Mouse (Mus musculus): ENCODE results near the gene 1700013G24Rik. TPM values are rescaled to one million over a fixed set of nuclear protein-coding genes. Genes with fewer than 3 reads are reported as not detected.
A peak's percentile ranks its signal among the peaks of the same experiment; 100 is the strongest.
"Not testable (repeated sequence)": the region's sequence is repeated elsewhere in the genome, so short reads cannot be mapped to it uniquely, and the experiment has no call there.

Gene 1700013G24Rik
- not detected for total RNA-seq (2022)

DNA sequence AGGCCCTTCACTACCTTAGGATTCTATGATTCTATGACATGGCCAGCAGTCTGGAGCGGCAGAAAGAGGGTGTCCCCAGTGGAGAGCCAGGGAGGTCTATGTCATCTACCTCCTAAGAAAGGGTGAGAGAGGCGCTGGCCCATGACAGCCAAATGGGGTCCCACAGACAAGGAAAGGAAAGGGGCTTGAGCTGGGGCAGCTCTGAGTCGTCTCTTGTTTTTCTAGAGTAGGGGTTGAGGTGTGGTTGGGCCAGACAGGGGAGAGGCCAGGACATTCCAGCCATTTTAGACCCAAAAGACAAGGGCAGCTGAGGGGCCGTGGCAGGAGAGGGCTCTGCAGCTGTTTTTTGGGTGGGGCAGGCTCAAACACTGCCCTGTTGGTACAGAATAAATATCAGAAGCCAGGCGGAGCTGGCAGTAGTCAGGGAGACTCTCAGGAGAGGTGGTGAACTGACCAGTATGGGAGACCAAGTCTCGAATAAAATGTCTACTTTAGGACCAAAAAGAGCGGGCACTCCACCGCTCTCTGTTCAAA, at the start of gene 1700013G24Rik:
Gene 1700013G24Rik (plus strand): TSS at position 51 of the 534 bp plus-strand sequence.
- no peak for DNase-seq (ENCODE audit: low spot score in 2 of 2)

DNA sequence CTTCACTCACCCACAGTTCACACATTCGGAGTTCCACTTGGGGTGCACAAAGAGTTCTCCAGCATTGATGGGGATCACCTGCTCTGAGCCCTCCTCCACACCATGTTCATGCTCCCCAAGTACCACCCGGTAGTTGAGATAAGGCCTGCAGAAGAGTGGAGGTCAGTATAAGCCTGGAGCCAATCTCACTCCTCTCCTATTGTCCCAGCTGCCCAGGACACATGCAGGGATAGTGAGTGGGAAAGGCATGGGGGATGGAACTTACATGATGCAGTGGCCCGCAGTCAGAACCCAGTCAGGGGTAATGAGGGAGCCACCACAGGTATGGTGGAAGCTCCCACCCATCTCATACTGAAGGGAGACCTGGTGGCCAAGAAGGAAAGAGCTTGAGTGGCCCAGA, 47.5 kb upstream of the 1700013G24Rik start:
- no peak for DNase-seq (ENCODE audit: low spot score in 2 of 2)

- DNase-seq (ENCODE audit: low spot score in 2 of 2) = no peak
Measured at GRCm38 (mm10) chr4:137409691-137410090, 43.4 kb upstream of the 1700013G24Rik start, which contains the start of gene Cela3a. Gene Cela3a (minus strand): TSS chr4:137409791.

DNA sequence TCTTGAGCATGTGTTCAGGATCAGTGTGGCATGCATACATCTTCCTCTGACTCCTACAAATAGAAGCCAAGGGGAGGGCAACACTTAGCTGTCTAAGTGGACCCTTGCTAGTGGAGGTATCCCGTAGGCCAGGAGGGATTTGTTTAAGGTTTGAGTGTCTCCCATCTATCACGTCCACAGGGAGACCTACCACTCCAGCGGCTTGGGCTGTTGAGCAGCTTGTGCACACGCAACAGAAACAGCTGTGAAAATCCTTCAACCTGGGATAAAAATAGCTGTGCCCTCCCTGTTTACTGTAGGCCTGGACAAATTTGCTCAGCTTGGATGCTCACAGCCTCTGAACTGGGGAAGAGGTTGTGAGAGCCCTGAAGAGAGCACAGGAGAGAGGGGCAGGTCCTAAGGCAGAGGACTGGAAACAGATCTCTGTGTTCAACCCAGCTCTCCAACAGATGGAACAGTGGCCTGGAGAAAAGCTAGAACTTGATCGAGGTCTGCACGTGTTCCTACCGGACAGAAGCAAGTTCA, 40.8 kb upstream of the 1700013G24Rik start:
- DNase-seq (ENCODE audit: low spot score in 2 of 2) = peak in 1 of 2 experiments; percentile 26

- no peak for DNase-seq (ENCODE audit: low spot score in 2 of 2)
Measured at GRCm38 (mm10) chr4:137414936-137415335, 38.1 kb upstream of the 1700013G24Rik start.

GRCm38 (mm10) chr4:137417712-137418564, 35.1 kb upstream of the 1700013G24Rik start:
- no peak for DNase-seq (ENCODE audit: low spot score in 2 of 2)

DNA sequence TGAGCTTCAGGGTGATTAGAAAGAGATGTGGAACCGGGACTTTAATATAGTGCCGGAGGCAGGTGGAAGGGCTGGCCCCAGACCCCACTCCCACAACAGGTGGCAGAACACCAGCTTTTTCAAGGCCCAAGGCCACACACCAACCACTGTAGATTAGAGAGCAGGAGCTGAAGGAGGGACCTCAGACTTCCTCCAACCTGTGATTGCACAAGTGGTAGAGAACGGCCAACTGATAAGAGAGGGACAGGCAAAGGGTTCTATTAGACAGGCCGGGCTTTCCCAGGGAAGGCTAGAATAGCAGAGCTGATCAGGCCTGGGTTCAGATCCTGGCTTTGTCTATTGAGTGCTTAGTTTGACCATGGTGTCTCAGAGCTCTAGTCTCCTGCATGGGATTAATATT, 22.6 kb upstream of the 1700013G24Rik start, which contains the start of gene Cela3b:
Gene Cela3b (minus strand): TSS at position 39 of the 400 bp plus-strand sequence.
- no peak for DNase-seq (ENCODE audit: low spot score in 2 of 2)

DNA sequence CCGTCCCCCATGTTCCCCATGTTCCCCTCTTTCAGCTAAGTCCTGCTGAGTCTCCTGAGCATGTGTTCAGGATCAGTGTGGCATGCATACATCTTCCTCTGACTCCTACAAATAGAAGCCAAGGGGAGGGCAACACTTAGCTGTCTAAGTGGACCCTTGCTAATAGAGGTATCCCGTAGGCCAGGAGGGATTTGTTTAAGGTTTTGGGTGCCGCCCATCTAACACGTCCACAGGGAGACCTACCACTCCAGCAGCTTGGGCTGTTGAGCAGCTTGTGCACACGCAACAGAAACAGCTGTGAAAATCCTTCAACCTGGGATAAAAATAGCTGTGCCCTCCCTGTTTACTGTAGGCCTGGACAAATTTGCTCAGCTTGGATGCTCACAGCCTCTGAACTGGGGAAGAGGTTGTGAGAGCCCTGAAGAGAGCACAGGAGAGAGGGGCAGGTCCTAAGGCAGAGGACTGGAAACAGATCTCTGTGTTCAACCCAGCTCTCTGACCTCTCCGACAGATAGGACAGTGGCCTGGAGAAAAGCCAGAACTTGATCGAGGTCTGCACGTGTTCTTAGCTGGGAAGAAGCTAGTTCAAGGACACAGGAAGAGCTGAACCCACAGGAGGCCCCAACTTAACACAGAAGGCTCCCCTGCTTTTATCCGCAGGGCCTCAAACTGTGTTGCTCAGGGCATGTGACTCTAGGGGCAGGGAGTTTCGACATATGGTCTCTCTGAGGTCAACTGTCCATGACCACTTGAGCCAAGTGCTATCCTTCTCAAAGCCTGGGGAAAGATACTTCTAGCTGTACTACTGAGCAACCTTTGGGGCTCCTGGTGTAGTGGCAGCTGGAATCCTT, 20.2 kb upstream of the 1700013G24Rik start:
- not testable (repeated sequence) for DNase-seq (ENCODE audit: low spot score in 2 of 2)

DNA sequence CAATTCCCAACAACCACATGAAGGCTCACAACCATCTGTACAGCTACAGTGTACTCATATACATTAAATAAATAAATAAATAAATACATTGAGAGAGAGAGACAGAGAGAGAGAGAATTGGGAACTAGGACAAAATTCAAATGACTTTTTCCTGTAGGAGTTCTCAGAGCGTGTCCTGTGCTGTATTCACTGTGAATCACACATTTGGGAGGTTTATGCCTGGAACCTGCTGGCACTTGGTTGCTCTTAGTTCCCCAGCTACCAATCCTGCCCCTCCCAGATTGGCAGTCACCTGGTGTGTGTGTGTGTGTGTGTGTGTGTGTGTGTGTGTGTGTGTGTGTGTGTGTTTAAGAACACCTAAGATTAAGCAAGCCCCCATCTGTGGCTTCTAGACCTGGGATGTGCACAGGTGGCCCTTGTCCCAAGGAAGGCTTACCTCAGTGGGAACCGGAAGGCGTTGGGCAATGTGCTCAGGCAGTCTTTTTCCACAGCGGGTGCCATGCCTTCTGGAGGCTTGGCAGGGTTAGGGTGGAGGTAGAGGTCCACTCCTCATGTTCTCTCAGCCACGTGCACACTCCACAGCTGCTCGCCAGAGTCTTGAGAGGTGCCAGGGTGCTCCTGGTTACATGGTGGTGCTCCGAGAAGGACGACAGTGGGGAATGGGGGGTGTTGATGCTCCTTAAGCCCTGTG, 16.0 kb upstream of the 1700013G24Rik start:
- DNase-seq (ENCODE audit: low spot score in 2 of 2) = no peak

- no peak for DNase-seq (ENCODE audit: low spot score in 2 of 2)
Measured at GRCm38 (mm10) chr4:137438842-137439241, 14.2 kb upstream of the 1700013G24Rik start.

GRCm38 (mm10) chr4:137441332-137441731, 11.8 kb upstream of the 1700013G24Rik start:
- no peak for DNase-seq (ENCODE audit: low spot score in 2 of 2)

GRCm38 (mm10) chr4:137443625-137444024, 9.5 kb upstream of the 1700013G24Rik start:
- peak; percentile 55 to 57 for DNase-seq (ENCODE audit: low spot score in 2 of 2)

DNA sequence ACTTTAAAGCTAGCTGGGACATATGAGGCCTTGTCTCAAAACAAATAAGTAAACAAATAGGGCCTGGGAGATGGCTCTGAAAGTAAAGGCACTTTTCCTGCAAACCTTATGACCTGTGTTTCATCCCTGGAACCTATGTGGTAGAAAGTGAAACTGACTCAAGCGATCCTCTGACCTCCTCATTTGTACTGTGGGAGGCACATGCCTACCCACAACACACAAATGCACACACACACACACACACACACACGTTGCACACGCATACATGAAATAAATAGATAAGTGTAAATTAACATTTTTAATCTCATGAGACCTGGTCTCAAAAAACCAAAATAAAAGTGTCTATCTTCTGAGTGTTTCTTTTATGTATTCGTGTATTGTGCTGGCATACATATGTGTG, 7.2 kb upstream of the 1700013G24Rik start:
- no peak for DNase-seq (ENCODE audit: low spot score in 2 of 2)

GRCm38 (mm10) chr4:137447363-137448196, 5.5 kb upstream of the 1700013G24Rik start:
- no peak for DNase-seq (ENCODE audit: low spot score in 2 of 2)

- DNase-seq (ENCODE audit: low spot score in 2 of 2) = no peak
Measured at GRCm38 (mm10) chr4:137448197-137448596, 4.9 kb upstream of the 1700013G24Rik start.

GRCm38 (mm10) chr4:137448641-137449040, 4.4 kb upstream of the 1700013G24Rik start:
- no peak for DNase-seq (ENCODE audit: low spot score in 2 of 2)

- DNase-seq (ENCODE audit: low spot score in 2 of 2) = no peak
Measured at GRCm38 (mm10) chr4:137449132-137449531, 4.0 kb upstream of the 1700013G24Rik start.

- DNase-seq (ENCODE audit: low spot score in 2 of 2) = peak; percentile 45 to 68
Measured at GRCm38 (mm10) chr4:137449715-137450114, 3.4 kb upstream of the 1700013G24Rik start.

- DNase-seq (ENCODE audit: low spot score in 2 of 2) = no peak
Measured at GRCm38 (mm10) chr4:137452190-137452589, 894 bp upstream of the 1700013G24Rik start.

- no peak for DNase-seq (ENCODE audit: low spot score in 2 of 2)
Measured at GRCm38 (mm10) chr4:137454582-137454981, 1.5 kb downstream of the 1700013G24Rik start.
